Mouse (Mus musculus) lung, adult 2 months (tissue): ENCODE results near the gene Psmc5. TPM values are rescaled to one million over a fixed set of nuclear protein-coding genes. Genes with fewer than 3 reads are reported as not detected.
A peak's percentile ranks its signal among the peaks of the same experiment; 100 is the strongest.

Experiments used
- DNase-seq: peaks from one replicate; pipeline ENCODE4 v3.0.0; 2022
- H3K4me1 ChIP-seq: fragments of 200-500 bp; 2 replicates; pipeline ENCODE4 v1.6.1; 2011; ENCODE audit warnings: low read length; ENCODE audit not compliant: control insufficient read depth, insufficient read depth
- H3K4me3 ChIP-seq: fragments of 200-500 bp; replicated peaks from 2 replicates; pipeline ENCODE3; 2011; ENCODE audit warnings: low read depth, mild to moderate bottlenecking, control low read depth, low read length; ENCODE audit errors: extremely low read depth
- CTCF ChIP-seq: fragments of 200-500 bp; IDR thresholded peaks from 2 replicates; pipeline ENCODE4 v1.5.1; 2011; ENCODE audit warnings: mild to moderate bottlenecking, low read length, control low read depth; ENCODE audit not compliant: insufficient read depth
- POLR2A ChIP-seq: fragments of 200-500 bp; IDR thresholded peaks from 2 replicates; pipeline ENCODE4 v1.6.1; 2011; ENCODE audit warnings: low read depth, mild to moderate bottlenecking, control low read depth, low read length, borderline replicate concordance; ENCODE audit errors: extremely low read depth
- WGBS: fragments of 180-500 bp; shearing (Covaris S2); methylation state at CpG from one replicate; pipeline ENCODE4 v1.1.7; 2018; 5-methylcytosine and 5-hydroxymethylcytosine counted together
- polyA plus RNA-seq: library from polyadenylated mRNA; depleted of rRNA; stranded (reverse); fragments of >200 nt; gene quantifications from 2 replicates; pipeline ENCODE4 v1.2.3, GENCODE M21; 2012

The Psmc5 gene
- polyA plus RNA-seq, 1 experiment, result 50.0 TPM

- Histone ChIP-seq H3K4me3 (no peak overlapping the region), H3K4me1 (no peaks in the 10 kb centered on the region)
- no peak for DNase-seq
- TF ChIP-seq CTCF, result no peak
- TF ChIP-seq POLR2A, result no peak
- 84% methylated on average over 7 of the region's 7 CpGs for WGBS
Observed at GRCm38 (mm10) chr11:106249326-106249725, 6.6 kb upstream of the Psmc5 start.

- WGBS, result 22% methylated on average over 2 of the region's 2 CpGs
- no peak overlapping the region for H3K4me3 ChIP-seq
- no peaks in the 10 kb centered on the region; the same call in 1 of the 2 replicates for H3K4me1 ChIP-seq
- DNase-seq, result no peak
- no peak for TF ChIP-seq CTCF
- no peak for TF ChIP-seq POLR2A
Observed at GRCm38 (mm10) chr11:106254767-106255166, 1.2 kb upstream of the Psmc5 start.

- peak overlapping the region; percentile 92 for H3K4me3 ChIP-seq
- TF ChIP-seq CTCF (no peak), POLR2A (no peak)
- DNase-seq, result no peak
- no peaks in the 10 kb centered on the region; the same call in 1 of the 2 replicates for H3K4me1 ChIP-seq
- 1% methylated on average over 22 of the region's 22 CpGs for WGBS
Observed at GRCm38 (mm10) chr11:106255174-106255573, 780 bp upstream of the Psmc5 start.

- WGBS, result 59% methylated on average over 5 of the region's 5 CpGs
- no peaks in the 10 kb centered on the region; the same call in 1 of the 2 replicates for H3K4me1 ChIP-seq
- peak overlapping the region; percentile 92 for H3K4me3 ChIP-seq
- TF ChIP-seq CTCF, result no peak
- no peak for TF ChIP-seq POLR2A
- no peak for DNase-seq
Observed at GRCm38 (mm10) chr11:106256775-106257174, 821 bp downstream of the Psmc5 start.

GRCm38 (mm10) chr11:106260826-106261450, 5.0 kb downstream of the Psmc5 start:
- H3K4me3 ChIP-seq, result no peak overlapping the region
- DNase-seq, result no peak
- H3K4me1 ChIP-seq, result no peaks in the 10 kb centered on the region; the same call in 1 of the 2 replicates
- WGBS, result 69% methylated on average over 14 of the region's 14 CpGs
- no peak for TF ChIP-seq CTCF
- TF ChIP-seq POLR2A, result no peak

GRCm38 (mm10) chr11:106263963-106264362, 8.0 kb downstream of the Psmc5 start:
- H3K4me1 ChIP-seq, result peaks cover 15% of the 10 kb centered on the region
- TF ChIP-seq POLR2A (no peak), CTCF (no peak)
- no peak for DNase-seq
- WGBS, result 80% methylated on average over 9 of the region's 9 CpGs
- no peak overlapping the region for H3K4me3 ChIP-seq

DNA sequence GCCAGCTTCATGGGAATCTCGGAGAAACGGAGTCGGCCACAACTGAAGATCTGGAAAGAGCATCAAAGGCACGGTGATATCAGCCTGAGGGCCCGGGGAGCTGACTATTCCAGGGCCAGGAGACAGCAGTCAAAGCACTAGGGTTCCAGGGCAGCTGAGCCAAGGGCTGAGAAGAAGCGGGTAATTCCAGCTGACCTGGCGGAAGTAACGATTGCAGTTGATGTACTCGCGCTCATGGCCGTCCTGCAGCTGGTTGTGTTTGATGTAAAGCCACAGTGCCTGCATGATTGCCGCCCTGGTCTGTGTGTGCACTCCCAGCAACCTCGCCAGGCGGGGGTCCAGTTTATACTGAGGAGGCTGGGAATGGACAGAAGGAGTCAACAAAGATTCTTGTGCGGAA, 9.0 kb downstream of the Psmc5 start:
- H3K4me1 ChIP-seq, result peaks cover 19% of the 10 kb centered on the region
- no peak for DNase-seq
- 82% methylated on average over 15 of the region's 15 CpGs for WGBS
- no peak overlapping the region for H3K4me3 ChIP-seq
- no peak for TF ChIP-seq CTCF
- no peak for TF ChIP-seq POLR2A

DNA sequence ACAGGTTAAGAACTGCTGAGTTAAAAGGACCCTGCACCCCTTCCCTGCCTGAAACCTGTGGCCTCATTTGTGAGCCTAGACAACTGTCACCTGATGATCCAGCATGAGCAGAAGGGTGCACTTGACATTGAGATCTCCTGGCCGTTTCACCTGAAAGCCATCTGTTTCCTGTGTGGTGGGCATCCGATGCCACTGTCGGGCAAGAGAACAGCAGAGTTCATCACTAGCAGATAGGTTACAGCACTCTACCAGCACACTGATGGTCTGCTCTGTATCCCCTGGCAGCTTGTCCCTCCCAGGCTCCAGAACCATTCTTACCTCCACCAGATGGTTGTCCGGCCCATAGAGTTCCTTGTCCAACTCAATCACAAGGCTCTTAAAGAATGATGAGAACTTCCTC, 9.6 kb downstream of the Psmc5 start:
- DNase-seq, result no peak
- WGBS, result 69% methylated on average over 4 of the region's 4 CpGs
- peaks cover 23% of the 10 kb centered on the region for H3K4me1 ChIP-seq
- no peak for TF ChIP-seq CTCF
- no peak for TF ChIP-seq POLR2A
- no peak overlapping the region for H3K4me3 ChIP-seq

DNA sequence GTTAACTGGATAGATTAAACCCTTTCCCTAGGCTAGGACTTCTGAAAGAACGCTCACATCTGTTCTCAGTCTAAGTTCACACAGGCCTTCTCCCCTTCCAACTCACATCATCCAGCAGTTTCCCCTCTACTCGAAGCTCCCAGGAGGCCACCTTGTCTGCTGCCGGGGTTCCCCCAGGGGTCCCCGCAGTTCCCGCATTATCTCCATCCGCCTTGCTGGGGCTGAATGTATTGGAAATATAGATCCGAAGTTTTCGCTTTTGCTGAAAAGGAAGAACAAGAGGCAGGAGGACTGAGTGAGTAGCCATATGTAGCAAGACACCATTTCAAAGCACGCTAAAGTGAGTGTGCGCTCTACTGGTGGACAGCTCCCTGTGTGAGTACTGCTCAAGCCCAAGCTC, 10.5 kb downstream of the Psmc5 start:
- no peak for DNase-seq
- H3K4me3 ChIP-seq, result no peak overlapping the region
- TF ChIP-seq CTCF (no peak), POLR2A (no peak)
- 89% methylated on average over 10 of the region's 10 CpGs for WGBS
- H3K4me1 ChIP-seq, result peaks cover 27% of the 10 kb centered on the region

DNA sequence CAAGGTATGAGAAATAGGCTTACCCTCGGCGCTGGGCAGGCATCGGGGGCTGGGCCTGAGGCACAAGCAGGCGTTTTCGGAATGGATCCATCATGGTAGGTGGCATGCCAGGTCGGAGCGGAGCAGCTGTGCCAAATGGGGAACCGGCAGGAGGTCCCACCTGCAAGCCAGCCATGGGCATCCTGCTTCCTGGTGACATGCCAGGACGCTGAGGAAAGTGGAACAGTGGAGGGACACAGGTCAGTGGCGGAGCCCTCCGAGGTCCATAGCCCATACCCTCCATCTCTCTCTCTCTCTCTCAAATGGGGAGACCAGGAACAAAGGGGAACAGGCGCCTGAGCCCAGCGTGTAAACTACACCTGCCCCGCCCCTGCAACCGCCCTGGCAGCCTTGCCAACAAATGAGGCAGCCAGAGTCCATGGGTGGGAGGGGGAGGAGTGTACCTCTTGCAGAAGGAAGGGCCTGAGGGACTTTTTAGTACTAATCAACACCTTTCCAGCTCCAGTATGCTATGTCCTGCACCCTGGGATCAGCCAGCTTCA, 11.4 kb downstream of the Psmc5 start:
- TF ChIP-seq CTCF, result no peak
- Histone ChIP-seq H3K4me3 (no peak overlapping the region), H3K4me1 (peaks cover 28% of the 10 kb centered on the region)
- 47% methylated on average over 15 of the region's 15 CpGs for WGBS
- DNase-seq, result peak; percentile 51
